Mouse (Mus musculus) heart, postnatal 0 days (tissue): ENCODE data around the gene Gatb. TPM values are rescaled to one million over a fixed set of nuclear protein-coding genes. Genes with fewer than 3 reads are reported as not detected.

Experiments
- ATAC-seq: fragments of 200-750 bp; cut with Nextera tagmentation; 2 replicates; pipeline ENCODE4 v1.8.0; 2017; ENCODE audit warnings: low read depth, moderate number of reproducible peaks, moderate library complexity; ENCODE audit not compliant: insufficient read depth
- DNase-seq: peaks from one replicate; pipeline ENCODE4 v3.0.0-alpha.2; 2016; ENCODE audit warnings: low spot score
- H3K27ac ChIP-seq: fragments of 300-500 bp; sonication (generic); 2 replicates; pipeline ENCODE4 v1.5.1; 2014; ENCODE audit warnings: low read depth, mild to moderate bottlenecking
- H3K27me3 ChIP-seq: fragments of 300-500 bp; sonication (generic); 2 replicates; pipeline ENCODE4 v1.6.1; 2014; ENCODE audit warnings: low read length, mixed read lengths; ENCODE audit not compliant: control insufficient read depth, insufficient read depth
- H3K36me3 ChIP-seq: fragments of 300-500 bp; sonication (generic); replicated peaks from 2 replicates; pipeline ENCODE4 v1.6.1; 2014; ENCODE audit warnings: low read length, mixed read lengths; ENCODE audit not compliant: control insufficient read depth, insufficient read depth
- H3K4me1 ChIP-seq: fragments of 300-500 bp; sonication (generic); 2 replicates; pipeline ENCODE4 v1.6.1; 2014; ENCODE audit warnings: antibody characterized with exemption; ENCODE audit not compliant: control insufficient read depth, insufficient read depth
- H3K4me2 ChIP-seq: fragments of 300-500 bp; sonication (generic); 2 replicates; pipeline ENCODE4 v1.6.1; 2014; ENCODE audit warnings: low read depth, mild to moderate bottlenecking, low read length, moderate library complexity
- H3K4me3 ChIP-seq: fragments of 300-500 bp; sonication (generic); 2 replicates; pipeline ENCODE4 v1.5.1; 2014; ENCODE audit warnings: low read depth, low read length
- H3K9ac ChIP-seq: fragments of 300-500 bp; sonication (generic); replicated peaks from 2 replicates; pipeline ENCODE4 v1.6.1; 2014; ENCODE audit warnings: low read depth, low read length, mixed read lengths
- H3K9me3 ChIP-seq: fragments of 300-500 bp; sonication (generic); replicated peaks from 2 replicates; pipeline ENCODE4 v1.6.1; 2016; ENCODE audit warnings: low read length; ENCODE audit not compliant: control insufficient read depth
- CTCF ChIP-seq: IDR thresholded peaks from 2 replicates; pipeline ENCODE4 v1.5.1; 2016; ENCODE audit warnings: antibody characterized with exemption, control low read depth, low read depth
- EP300 ChIP-seq: IDR thresholded peaks from 2 replicates; pipeline ENCODE4 v1.6.1; 2016; ENCODE audit warnings: antibody characterized with exemption, low read depth
- WGBS: fragments of 180-500 bp; shearing (Covaris S2); extraction: QIAGEN DNeasy Blood & Tissue Kit; methylation state at CpG from one replicate; pipeline ENCODE4 v1.1.7; 2014; 5-methylcytosine and 5-hydroxymethylcytosine counted together
- polyA plus RNA-seq: library from polyadenylated mRNA; unstranded; fragments of >200 nt; fragmentation: Nextera tagmentation; extraction: Ambion mirVana; gene quantifications from 2 replicates; pipeline ENCODE4 v1.2.1, GENCODE M21; 2015
- total RNA-seq: library from RNA; depleted of rRNA; stranded (reverse); fragments of >200 nt; gene quantifications from 2 replicates; pipeline ENCODE4 v1.2.3, GENCODE M21; 2014; ENCODE audit warnings: low replicate concordance

Gatb gene
- total and polyA plus RNA-seq, 2 experiments from 2014 or later = 27.9 to 40.3 TPM

- H3K9ac ChIP-seq = no peak overlapping the region
- 78% methylated on average over 5 of the region's 5 CpGs for WGBS
- ATAC-seq (no peak), DNase-seq (no peak)
- no peak overlapping the region for H3K4me3 ChIP-seq
- H3K36me3 ChIP-seq = 0 out of 2 replicates have a peak, but pooled peaks cover 4% of the 10 kb centered on the region
- no peak for TF ChIP-seq CTCF
- no peak for TF ChIP-seq EP300
- no peak overlapping the region for H3K27ac ChIP-seq
- no peaks in the 10 kb centered on the region for H3K27me3 ChIP-seq
- no peak overlapping the region for H3K4me2 ChIP-seq
- H3K4me1 ChIP-seq = peaks cover 14% of the 10 kb centered on the region
- no peaks in the 10 kb centered on the region for H3K9me3 ChIP-seq
Observed at GRCm38 (mm10) chr3:85683618-85684017, 109.7 kb downstream of the Gatb start.

- ATAC-seq (no peak), DNase-seq (no peak)
- 0 out of 2 replicates have a peak, but pooled peaks cover 4% of the 10 kb centered on the region for H3K36me3 ChIP-seq
- H3K4me1 ChIP-seq = peaks cover 5% of the 10 kb centered on the region; the same call in 1 of the 2 replicates
- H3K4me3 ChIP-seq = no peak overlapping the region
- H3K4me2 ChIP-seq = no peak overlapping the region
- H3K9ac ChIP-seq = no peak overlapping the region
- no peaks in the 10 kb centered on the region for H3K27me3 ChIP-seq
- 68% methylated on average over 8 of the region's 8 CpGs for WGBS
- TF ChIP-seq CTCF = no peak
- no peak for TF ChIP-seq EP300
- H3K27ac ChIP-seq = no peak overlapping the region
- no peaks in the 10 kb centered on the region for H3K9me3 ChIP-seq
Observed at GRCm38 (mm10) chr3:85685271-85685670, 111.4 kb downstream of the Gatb start.

DNA sequence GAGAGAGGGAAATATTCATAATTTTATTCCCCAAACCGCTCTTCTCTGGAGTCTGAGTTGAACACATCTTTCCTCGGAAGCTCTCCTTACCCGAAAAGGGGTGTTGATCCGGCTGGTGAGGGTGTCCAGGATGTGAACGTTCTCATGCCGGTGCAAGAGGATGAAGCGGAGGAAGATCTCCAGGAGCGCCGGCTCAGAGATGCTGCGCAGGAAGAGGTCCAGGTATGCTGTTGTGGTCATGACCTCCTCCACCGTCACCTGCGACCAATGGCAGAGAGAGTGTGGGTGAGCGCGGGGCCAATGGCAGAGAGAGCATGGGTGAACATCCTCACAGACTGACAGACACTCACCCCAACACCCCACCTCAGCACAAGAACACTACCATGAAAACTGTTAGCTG, 114.4 kb downstream of the Gatb start:
- Histone ChIP-seq H3K9me3 (no peaks in the 10 kb centered on the region), H3K4me3 (no peak overlapping the region), H3K4me2 (no peak overlapping the region), H3K36me3 (0 out of 2 replicates have a peak, but pooled peaks cover 4% of the 10 kb centered on the region), H3K27ac (no peak overlapping the region), H3K9ac (no peak overlapping the region), H3K27me3 (no peaks in the 10 kb centered on the region), H3K4me1 (no peaks in the 10 kb centered on the region)
- DNase-seq (no peak), ATAC-seq (no peak)
- no peak for TF ChIP-seq CTCF
- TF ChIP-seq EP300 = no peak
- WGBS = 92% methylated on average over 14 of the region's 14 CpGs

DNA sequence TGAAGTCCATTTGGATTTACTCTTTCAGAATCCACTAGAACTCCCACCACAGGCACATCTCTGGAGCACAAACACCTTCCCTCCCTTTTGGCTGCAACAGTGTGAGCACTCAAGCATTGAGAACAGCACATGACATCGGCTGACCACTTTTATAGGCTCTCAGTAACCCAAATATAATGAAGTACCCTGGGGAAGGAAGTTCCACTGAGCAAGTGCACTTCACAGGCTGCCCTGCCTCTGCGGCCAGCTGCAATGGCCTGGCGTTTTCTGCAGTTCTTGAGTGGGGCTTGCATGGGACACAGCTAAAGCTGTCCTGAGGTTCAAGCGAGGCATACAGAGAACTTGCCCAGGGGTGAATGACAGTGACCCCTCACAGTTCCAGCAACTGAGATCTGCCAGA, 117.2 kb downstream of the Gatb start:
- DNase-seq (no peak), ATAC-seq (no peak)
- TF ChIP-seq CTCF (no peak), EP300 (no peak)
- no peaks in the 10 kb centered on the region for H3K9me3 ChIP-seq
- 72% methylated on average over 4 of the region's 4 CpGs for WGBS
- H3K27ac ChIP-seq = no peak overlapping the region
- H3K27me3 ChIP-seq = no peaks in the 10 kb centered on the region
- H3K4me3 ChIP-seq = no peak overlapping the region
- H3K4me1 ChIP-seq = no peaks in the 10 kb centered on the region
- H3K36me3 ChIP-seq = 0 out of 2 replicates have a peak, but pooled peaks cover 4% of the 10 kb centered on the region
- H3K9ac ChIP-seq = no peak overlapping the region
- no peak overlapping the region for H3K4me2 ChIP-seq

- no peak overlapping the region for H3K9ac ChIP-seq
- no peak overlapping the region for H3K27ac ChIP-seq
- 30% methylated on average over 3 of the region's 3 CpGs for WGBS
- no peak overlapping the region for H3K4me2 ChIP-seq
- no peak overlapping the region for H3K4me3 ChIP-seq
- H3K4me1 ChIP-seq = no peaks in the 10 kb centered on the region
- ATAC-seq (no peak), DNase-seq (no peak)
- H3K9me3 ChIP-seq = no peaks in the 10 kb centered on the region
- no peaks in the 10 kb centered on the region for H3K27me3 ChIP-seq
- H3K36me3 ChIP-seq = no peaks in the 10 kb centered on the region
- no peak for TF ChIP-seq EP300
Observed at GRCm38 (mm10) chr3:85693013-85693412, 119.1 kb downstream of the Gatb start.

DNA sequence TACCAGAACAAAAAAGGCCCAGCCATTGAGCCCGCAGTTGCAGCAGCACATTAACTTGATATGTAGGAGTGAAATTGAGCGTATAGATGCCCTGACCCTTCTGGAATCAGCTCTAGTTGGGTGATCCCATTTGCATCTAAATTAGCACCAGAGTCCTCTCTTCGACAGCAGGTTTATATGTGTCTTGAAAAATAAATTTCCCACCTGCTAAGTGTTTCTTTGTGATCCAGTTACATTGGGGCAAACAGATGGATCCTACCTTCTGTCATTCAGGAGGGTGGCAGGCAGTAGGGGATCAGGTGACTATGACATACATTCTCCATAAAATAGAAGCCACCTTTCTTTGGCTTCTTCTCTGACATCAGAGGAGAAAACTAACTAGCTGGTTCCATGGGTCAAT, 121.1 kb downstream of the Gatb start:
- no peaks in the 10 kb centered on the region for H3K9me3 ChIP-seq
- H3K4me3 ChIP-seq = no peak overlapping the region
- H3K4me1 ChIP-seq = no peaks in the 10 kb centered on the region

More for the DNA sequence above, 121.1 kb downstream of the Gatb start:
- 86% methylated on average over 3 of the region's 3 CpGs for WGBS
- Histone ChIP-seq H3K27me3 (no peaks in the 10 kb centered on the region), H3K4me2 (no peak overlapping the region), H3K27ac (no peak overlapping the region), H3K9ac (no peak overlapping the region), H3K36me3 (no peaks in the 10 kb centered on the region)
- TF ChIP-seq CTCF (no peak), EP300 (no peak)
- ATAC-seq = no peak
- no peak for DNase-seq
